8 mouse cellular contexts compared by ENCODE assay signal in the genomic region with DNA sequence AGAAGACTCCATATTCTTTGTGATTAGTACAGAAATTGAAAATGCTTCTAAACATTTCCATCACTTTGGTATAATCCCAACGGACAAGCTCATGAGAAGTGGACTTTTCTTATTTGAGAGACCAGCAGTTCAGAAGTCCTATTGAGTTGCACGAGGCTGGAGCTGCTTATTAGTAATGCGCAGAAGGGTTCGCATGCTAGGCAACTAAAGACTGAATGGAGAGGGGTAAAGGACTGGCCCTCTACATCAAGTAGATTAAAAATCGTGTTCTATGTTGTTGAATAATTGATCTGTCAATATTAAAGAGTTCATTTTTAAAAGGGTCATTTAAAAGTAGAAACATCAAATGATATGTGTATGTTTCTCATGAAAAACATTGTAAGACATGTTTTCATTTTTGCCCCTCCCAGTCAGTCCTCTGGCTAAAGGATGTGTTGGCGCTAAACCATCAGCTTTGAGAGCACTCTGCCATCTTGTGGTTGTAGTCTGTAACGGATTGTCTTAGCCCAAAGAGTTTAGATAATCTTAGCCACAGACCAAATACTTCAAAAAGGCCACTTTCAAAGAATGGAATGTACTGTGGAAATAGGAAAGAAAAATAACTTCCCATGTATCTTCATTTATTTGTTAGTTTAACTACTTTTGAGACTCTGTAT. TPM values are rescaled to one million over a fixed set of nuclear protein-coding genes. Genes with fewer than 3 reads are reported as not detected.
DNase-seq lines count a peak whose midpoint lies in the region; ATAC-seq and TF ChIP-seq lines count a peak whose summit lies in the region.

No protein-coding gene starts in this region.

- no peak overlapping the region for H3K27ac ChIP-seq in cortical plate, adult 2 months (ENCODE audit: insufficient read depth, low read length)
- H3K27ac ChIP-seq in heart, embryonic 11.5 days (ENCODE audit: low read depth, low read length) = no peak overlapping the region
- H3K27ac ChIP-seq in kidney, postnatal 0 days = peak overlapping the region; percentile 33; the same call in 1 of the 2 replicates
- peak overlapping the region; percentile 24; the same call in 1 of the 2 replicates for H3K27ac ChIP-seq in lung, embryonic 15.5 days

- no peak for TF ChIP-seq POLR2A in cortical plate, adult 2 months (IDR thresholded peaks at IDR 0.05; ENCODE audit: extremely low read depth, insufficient read depth, low read length)

- no peaks in the 10 kb centered on the region for H3K9me3 ChIP-seq in heart, embryonic 11.5 days (replicated peaks; ENCODE audit: control insufficient read depth, low read length)
- H3K9me3 ChIP-seq in kidney, postnatal 0 days (replicated peaks; ENCODE audit: low read length) = no peaks in the 10 kb centered on the region
- H3K9me3 ChIP-seq in lung, embryonic 15.5 days = no peaks in the 10 kb centered on the region

- ATAC-seq in heart, embryonic 11.5 days (replicated peaks; ENCODE audit: insufficient number of reproducible peaks, low FRiP score, low TSS enrichment) = peak; percentile 71; the same call in 1 of the 2 replicates
- ATAC-seq in kidney, postnatal 0 days (replicated peaks; ENCODE audit: low FRiP score, low read depth) = peak; percentile 75; the same call in 1 of the 2 replicates
- peak; percentile 68; the same call in 1 of the 2 replicates for ATAC-seq in lung, embryonic 15.5 days (ENCODE audit: borderline replicate concordance, extremely low read depth, low FRiP score, low TSS enrichment)

- peak; percentile 62 for TF ChIP-seq CTCF in cortical plate, adult 2 months (IDR thresholded peaks at IDR 0.05; ENCODE audit: extremely low read depth, insufficient read depth, low read length)
- TF ChIP-seq CTCF in kidney, postnatal 0 days (IDR thresholded peaks at IDR 0.05; ENCODE audit: low read depth) = peak; percentile 91

- H3K36me3 ChIP-seq in heart, embryonic 11.5 days (ENCODE audit: control insufficient read depth, insufficient read depth, low read length) = no peaks in the 10 kb centered on the region
- H3K36me3 ChIP-seq in kidney, postnatal 0 days (ENCODE audit: insufficient read depth, low read length) = no peaks in the 10 kb centered on the region
- no peaks in the 10 kb centered on the region for H3K36me3 ChIP-seq in lung, embryonic 15.5 days

- H3K9ac ChIP-seq in heart, embryonic 11.5 days (ENCODE audit: low read depth, low read length) = peak overlapping the region; percentile 89
- no peak overlapping the region for H3K9ac ChIP-seq in kidney, postnatal 0 days (ENCODE audit: low read depth, low read length)
- 0 out of 2 replicates have a peak overlapping the region, but pooled peaks have one; percentile 17 for H3K9ac ChIP-seq in lung, embryonic 15.5 days

- H3K27me3 ChIP-seq in heart, embryonic 11.5 days (ENCODE audit: control insufficient read depth, insufficient read depth, low read length) = peaks cover 4% of the 10 kb centered on the region; the same call in 1 of the 2 replicates
- H3K27me3 ChIP-seq in kidney, postnatal 0 days (ENCODE audit: insufficient read depth, low read length) = no peaks in the 10 kb centered on the region
- no peaks in the 10 kb centered on the region for H3K27me3 ChIP-seq in lung, embryonic 15.5 days

- peak overlapping the region; percentile 87 for H3K4me2 ChIP-seq in heart, embryonic 11.5 days
- H3K4me2 ChIP-seq in kidney, postnatal 0 days (ENCODE audit: low read length) = peak overlapping the region; percentile 61
- H3K4me2 ChIP-seq in lung, embryonic 15.5 days = peak overlapping the region; percentile 83

- H3K4me3 ChIP-seq in cortical plate, adult 2 months (ENCODE audit: insufficient read depth, low read length) = peak overlapping the region; percentile 88; the same call in 1 of the 2 replicates
- H3K4me3 ChIP-seq in heart, embryonic 11.5 days (ENCODE audit: low read depth, low read length) = peak overlapping the region; percentile 93
- H3K4me3 ChIP-seq in kidney, postnatal 0 days (replicated peaks; ENCODE audit: low read depth, low read length) = peak overlapping the region; percentile 86
- peak overlapping the region; percentile 78 for H3K4me3 ChIP-seq in lung, embryonic 15.5 days

- 51% methylated on average over 7 of the region's 7 CpGs for WGBS in heart, embryonic 11.5 days (ENCODE audit: insufficient replicate concordance)
- 50% methylated on average over 7 of the region's 7 CpGs for WGBS in kidney, postnatal 0 days
- WGBS in lung, embryonic 15.5 days = 48% methylated on average over 7 of the region's 7 CpGs

- H3K4me1 ChIP-seq in cortical plate, adult 2 months (ENCODE audit: control insufficient read depth, insufficient read depth, low read length) = no peaks in the 10 kb centered on the region; the same call in 1 of the 2 replicates
- H3K4me1 ChIP-seq in heart, embryonic 11.5 days (ENCODE audit: control insufficient read depth, insufficient read depth, low read length) = peaks cover 9% of the 10 kb centered on the region; the same call in 1 of the 2 replicates
- peaks cover 5% of the 10 kb centered on the region; the same call in 1 of the 2 replicates for H3K4me1 ChIP-seq in kidney, postnatal 0 days (replicated peaks; ENCODE audit: insufficient read depth, low read length)
- H3K4me1 ChIP-seq in lung, embryonic 15.5 days = peaks cover 8% of the 10 kb centered on the region

- DNase-seq in adrenal gland, postnatal 10 days = peak; percentile 35
- no peak for DNase-seq in adrenal gland, postnatal 4 days (ENCODE audit: low spot score in 2 of 2)
- peak; percentile 72 for DNase-seq in MN1 (ENCODE audit: low spot score)
- peak; percentile 91 for DNase-seq in kidney, postnatal 0 days (ENCODE audit: low spot score)
- DNase-seq in retina, embryonic 14.5 days (ENCODE audit: low spot score) = peak; percentile 88

RNA-seq across cellular contexts. Expression of a gene that starts 0.8 kb away (rescaled TPM):
- total RNA-seq in adrenal gland, postnatal 10 days (2021) = 10 to 100 TPM; 16.0 to 20.3 TPM
- 10 to 100 TPM; 20.6 to 21.4 TPM for total RNA-seq in adrenal gland, postnatal 4 days (2021)
- 21.0 and 21.8 TPM in 2 replicates for polyA plus RNA-seq in cortical plate, adult 2 months (2012; rRNA removed)
- polyA plus RNA-seq in heart, embryonic 11.5 days (2014; fragmentation: Nextera tagmentation; extraction: Ambion mirVana) = 53.3 and 55.6 TPM in 2 replicates
- polyA plus RNA-seq in kidney, postnatal 0 days (2015; fragmentation: Nextera tagmentation; extraction: Ambion mirVana) = 66.3 and 67.3 TPM in 2 replicates
- polyA plus RNA-seq in lung, embryonic 15.5 days (2015; fragmentation: Nextera tagmentation; extraction: Ambion mirVana) = 85.3 and 89.3 TPM in 2 replicates

RNA-seq across cellular contexts. Expression of a gene that starts 25.4 kb away (rescaled TPM):
- total RNA-seq in adrenal gland, postnatal 10 days (2021) = under 1 TPM; 0.30 to 0.39 TPM
- total RNA-seq in adrenal gland, postnatal 4 days (2021) = under 1 TPM; 0.20 to 0.31 TPM
- 7.7 TPM in 2 replicates for polyA plus RNA-seq in cortical plate, adult 2 months (2012; rRNA removed)
- not detected in 2 replicates for polyA plus RNA-seq in heart, embryonic 11.5 days (2014; fragmentation: Nextera tagmentation; extraction: Ambion mirVana)
- polyA plus RNA-seq in kidney, postnatal 0 days (2015; fragmentation: Nextera tagmentation; extraction: Ambion mirVana) = 0.05 and 0.08 TPM in 2 replicates
- 0.06 and 0.29 TPM in 2 replicates for polyA plus RNA-seq in lung, embryonic 15.5 days (2015; fragmentation: Nextera tagmentation; extraction: Ambion mirVana)

RNA-seq across cellular contexts. Expression of a gene that starts 37.2 kb away (rescaled TPM):
- 1 to 10 TPM in 1 of 2 experiments, under 1 TPM in 1; 0.66 to 1.5 TPM for total RNA-seq in adrenal gland, postnatal 10 days (2021)
- total RNA-seq in adrenal gland, postnatal 4 days (2021) = 1 to 10 TPM in 1 of 2 experiments, under 1 TPM in 1; 0.20 to 2.6 TPM
- 0.10 TPM in 1 of 2 replicates, not detected in the other for polyA plus RNA-seq in cortical plate, adult 2 months (2012; rRNA removed)
- 450 and 606 TPM in 2 replicates for polyA plus RNA-seq in heart, embryonic 11.5 days (2014; fragmentation: Nextera tagmentation; extraction: Ambion mirVana)
- 0.66 and 0.83 TPM in 2 replicates for polyA plus RNA-seq in kidney, postnatal 0 days (2015; fragmentation: Nextera tagmentation; extraction: Ambion mirVana)
- polyA plus RNA-seq in lung, embryonic 15.5 days (2015; fragmentation: Nextera tagmentation; extraction: Ambion mirVana) = 7.9 and 12.5 TPM in 2 replicates

Comparison
In these comparisons a context has a peak if more than half of its experiments do, and no peak if none do; other contexts are left out.
1. DNase-seq: peak in adrenal gland, postnatal 10 days (single experiment), MN1 (single experiment), kidney, postnatal 0 days (single experiment) and retina, embryonic 14.5 days (single experiment); none in adrenal gland, postnatal 4 days (0 of 2).
2. H3K27ac ChIP-seq: peak in kidney, postnatal 0 days (single experiment) and lung, embryonic 15.5 days (single experiment); none in cortical plate, adult 2 months (single experiment) and heart, embryonic 11.5 days (single experiment).
3. RNA of a gene that starts 37.2 kb away (polyA plus RNA-seq): 450 to 606 TPM in heart, embryonic 11.5 days; 7.9 to 12.5 TPM in lung, embryonic 15.5 days, 0.66 to 0.83 TPM in kidney, postnatal 0 days and 0.10 TPM in cortical plate, adult 2 months; every median in the first group is over 10 times any median in the second.
4. Peak in every context shown above with its lines, with median percentiles within 50 percentile points of each other: H3K4me3 ChIP-seq, ATAC-seq and H3K4me2 ChIP-seq.